Mouse (Mus musculus): ENCODE results near the gene Gfod2.

The Gfod2 gene

DNA sequence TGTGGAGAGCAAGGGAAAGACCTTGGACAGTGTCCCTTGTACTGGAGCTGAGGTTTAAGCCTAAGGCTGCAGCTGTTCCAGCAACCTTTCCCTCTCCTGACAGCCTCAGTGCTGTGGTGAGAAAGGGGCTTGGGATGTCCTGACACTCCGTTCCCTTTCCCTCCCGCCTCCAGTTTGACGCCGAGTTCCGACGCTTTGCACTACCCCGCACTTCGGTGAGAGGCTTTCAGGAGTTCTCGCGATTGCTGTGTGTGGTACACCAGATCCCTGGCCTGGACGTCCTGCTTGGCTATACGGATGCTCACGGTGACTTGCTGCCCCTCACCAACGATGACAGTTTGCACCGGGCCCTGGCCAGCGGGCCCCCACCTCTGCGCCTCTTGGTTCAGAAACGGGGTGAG lies 56.5 kb downstream of the Gfod2 start:
- peak; percentile 60 to 63 for DNase-seq

DNA sequence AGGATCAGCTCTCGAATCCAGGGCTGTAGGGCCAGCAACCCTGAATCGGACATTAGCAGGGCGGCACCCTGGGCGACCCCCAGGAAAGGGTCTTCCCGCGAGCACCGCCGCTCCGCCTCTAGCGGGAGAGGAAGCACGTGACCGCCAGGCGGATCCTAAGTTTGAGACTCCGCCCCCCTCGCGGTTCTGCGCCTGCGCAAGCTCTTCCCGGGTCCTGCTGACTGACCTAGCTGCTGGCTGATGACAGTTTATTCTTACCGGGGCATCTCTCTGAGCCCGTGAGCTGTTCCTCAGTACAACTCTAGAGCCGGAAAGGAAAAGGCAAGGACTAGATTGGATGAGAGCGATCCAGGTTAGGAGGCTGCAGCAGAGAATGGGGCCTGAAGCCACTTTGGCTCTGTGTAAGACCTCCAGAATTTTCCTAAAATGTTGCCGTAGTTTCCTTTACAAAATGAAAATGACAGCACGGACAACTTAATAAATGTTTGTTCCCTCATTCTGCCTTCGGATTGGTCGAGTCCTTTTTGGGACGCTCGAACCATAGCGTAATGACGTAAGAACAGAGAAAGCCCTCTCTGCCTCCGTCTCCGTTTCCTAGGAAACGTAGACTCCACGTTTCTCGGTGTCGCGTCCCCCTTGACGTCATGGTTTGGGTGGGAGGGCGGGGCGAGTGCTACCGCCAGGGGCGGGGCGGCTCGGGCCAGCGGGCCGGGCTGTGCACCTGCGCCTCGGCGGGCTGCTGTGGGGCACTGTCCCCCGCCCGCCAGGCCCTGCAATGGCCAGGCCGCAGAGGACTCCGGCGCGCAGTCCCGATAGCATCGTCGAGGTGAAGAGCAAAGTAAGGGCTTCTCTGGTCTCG lies 57.3 kb downstream of the Gfod2 start, which contains the start of the genes Acd and Pard6a:
Acd (minus strand) TSS at position 137 of the 859 bp plus-strand sequence.
Pard6a (plus strand) TSS at position 183 of the 859 bp plus-strand sequence.
- peak; percentile 97 to 98 for DNase-seq

GRCm38 (mm10) chr8:105700566-105700965 lies 57.9 kb downstream of the Gfod2 start:
- peak in 1 of 2 experiments; percentile 71 for DNase-seq

DNA sequence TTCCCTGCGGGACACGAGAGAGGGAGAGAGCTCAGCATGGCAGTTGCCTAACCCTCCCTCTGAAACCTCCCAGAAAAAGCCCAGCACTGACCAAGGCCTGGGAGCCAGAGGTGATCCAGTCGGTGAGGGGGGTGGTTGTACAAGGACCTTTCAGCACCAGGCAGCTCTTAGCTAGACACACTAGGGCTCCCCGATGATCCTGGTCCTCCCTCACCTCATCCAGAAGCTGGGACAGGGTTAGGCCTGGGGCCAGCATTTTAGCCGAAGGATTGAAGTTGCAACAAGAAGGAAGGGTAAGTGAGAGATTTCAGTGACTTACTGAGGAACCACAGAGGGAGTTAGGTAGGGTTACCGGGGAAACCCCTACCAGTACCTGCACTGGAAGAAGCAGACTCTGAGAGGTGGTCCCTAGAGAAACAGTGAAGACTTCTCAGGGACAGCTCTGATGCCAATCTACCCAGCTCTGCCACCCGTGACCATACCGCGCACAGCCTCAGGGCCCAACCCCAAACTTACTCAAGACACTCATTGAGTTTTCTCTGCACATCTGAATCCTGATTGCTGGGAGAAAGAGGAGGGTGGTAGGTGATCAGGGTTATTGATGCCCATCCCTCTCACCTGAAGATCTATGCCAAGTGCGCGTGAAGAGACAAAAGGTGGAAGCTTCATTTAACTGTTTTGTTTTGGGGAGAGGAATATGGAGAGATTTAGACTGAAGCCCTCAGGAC lies 58.8 kb downstream of the Gfod2 start:
- DNase-seq: no peak

GRCm38 (mm10) chr8:105698734-105699133 lies 59.7 kb downstream of the Gfod2 start:
- DNase-seq: no peak

- peak in 1 of 2 experiments; percentile 27 for DNase-seq
Observed at GRCm38 (mm10) chr8:105697196-105697780, 61.2 kb downstream of the Gfod2 start.

GRCm38 (mm10) chr8:105695080-105695780 lies 63.2 kb downstream of the Gfod2 start:
- peak; percentile 45 to 52 for DNase-seq

DNA sequence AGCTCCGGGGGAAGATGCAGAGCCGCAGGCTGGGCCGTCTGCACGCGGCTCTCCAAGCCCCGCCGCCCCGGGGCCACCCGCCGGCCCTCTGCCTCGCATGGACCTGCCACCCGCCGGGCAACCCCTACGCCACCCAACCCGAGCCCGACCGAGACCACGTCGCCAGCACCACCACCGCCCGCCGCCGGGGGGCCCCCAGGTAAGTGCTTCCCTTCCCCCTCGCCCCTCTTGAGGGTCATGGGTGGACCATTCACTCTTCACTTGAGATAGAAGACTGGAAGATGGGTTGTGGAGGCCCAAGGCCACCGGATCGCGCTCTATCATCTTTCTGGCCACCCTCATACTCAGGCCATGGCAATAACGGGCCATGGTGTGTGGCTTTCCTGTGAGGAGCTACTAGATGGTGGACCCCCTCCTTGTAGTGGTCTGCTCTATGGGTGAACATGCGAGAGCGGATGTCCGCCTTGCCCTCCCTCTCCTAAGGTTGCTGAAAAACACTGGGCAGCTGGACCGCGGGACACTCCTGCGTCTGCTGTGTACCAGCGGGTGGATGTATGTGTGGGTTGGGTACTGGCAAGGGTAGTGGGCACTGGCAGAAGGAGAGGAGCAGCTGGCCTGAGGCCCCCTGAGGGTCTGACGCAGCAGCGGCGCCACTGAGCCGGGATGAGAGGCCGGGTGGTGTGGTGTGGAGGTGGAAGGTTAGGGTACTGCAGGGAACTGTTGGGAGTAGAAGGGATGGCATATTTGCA lies 64.2 kb downstream of the Gfod2 start:
- peak; percentile 77 to 78 for DNase-seq

DNA sequence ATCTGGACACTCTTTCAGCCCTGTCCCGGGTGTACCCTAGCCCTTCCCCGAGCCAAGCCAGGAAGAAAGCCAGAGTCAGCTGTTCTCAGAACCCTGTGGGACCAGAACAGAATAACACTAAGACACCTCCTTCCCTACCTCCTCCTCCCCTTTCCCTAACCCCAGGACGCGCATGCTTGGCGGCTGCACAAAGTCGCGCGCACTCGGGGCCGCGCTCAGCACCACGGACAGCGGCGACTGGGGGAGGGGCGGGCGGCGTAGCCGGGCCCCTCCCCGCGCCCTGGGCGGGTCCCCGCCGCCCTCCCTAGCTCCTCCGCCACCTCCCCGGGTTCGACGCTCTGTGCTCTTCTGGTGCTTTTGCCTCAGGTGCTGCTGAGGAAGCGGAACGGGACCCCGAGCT lies 64.8 kb downstream of the Gfod2 start:
- DNase-seq: peak; percentile 90 to 94

DNA sequence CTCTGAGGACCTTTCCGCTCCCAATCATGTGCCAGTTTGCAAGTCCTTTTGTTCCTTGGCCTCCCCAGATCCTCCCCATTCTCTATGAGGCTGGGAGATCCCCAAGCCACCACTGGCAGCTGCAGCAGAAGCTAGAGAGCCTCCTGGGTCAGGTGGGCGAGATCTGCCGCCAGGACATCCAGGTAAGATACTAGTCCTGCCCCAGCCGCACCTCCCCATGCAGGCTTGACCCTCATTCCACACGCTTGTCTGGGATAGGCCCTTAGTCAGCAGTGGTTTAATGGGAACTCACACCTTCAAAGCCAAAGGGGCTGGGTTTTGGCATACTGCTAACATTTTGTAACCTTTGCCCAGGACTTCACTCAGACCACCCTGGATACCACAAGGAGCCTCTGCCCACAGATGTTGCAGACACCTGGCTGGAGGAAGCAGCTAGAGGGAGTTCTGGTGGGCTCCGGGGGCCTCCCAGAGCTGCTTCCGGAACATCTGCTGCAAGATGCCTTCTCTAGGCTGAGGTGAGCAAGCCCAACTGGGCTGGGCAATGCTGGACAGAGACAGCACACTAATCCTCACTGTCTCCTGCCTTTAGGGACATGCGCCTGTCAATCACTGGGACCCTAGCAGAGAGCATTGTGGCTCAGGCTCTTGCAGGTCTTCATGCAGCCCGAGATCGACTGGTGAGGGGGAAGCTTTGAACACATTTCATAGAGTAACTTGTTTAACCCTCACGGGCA lies 65.8 kb downstream of the Gfod2 start:
- peak in 1 of 2 experiments; percentile 22 for DNase-seq

- DNase-seq: no peak
Observed at GRCm38 (mm10) chr8:105690978-105691377, 67.5 kb downstream of the Gfod2 start.

- no peak for DNase-seq
Observed at GRCm38 (mm10) chr8:105689983-105690360, 68.5 kb downstream of the Gfod2 start.

DNA sequence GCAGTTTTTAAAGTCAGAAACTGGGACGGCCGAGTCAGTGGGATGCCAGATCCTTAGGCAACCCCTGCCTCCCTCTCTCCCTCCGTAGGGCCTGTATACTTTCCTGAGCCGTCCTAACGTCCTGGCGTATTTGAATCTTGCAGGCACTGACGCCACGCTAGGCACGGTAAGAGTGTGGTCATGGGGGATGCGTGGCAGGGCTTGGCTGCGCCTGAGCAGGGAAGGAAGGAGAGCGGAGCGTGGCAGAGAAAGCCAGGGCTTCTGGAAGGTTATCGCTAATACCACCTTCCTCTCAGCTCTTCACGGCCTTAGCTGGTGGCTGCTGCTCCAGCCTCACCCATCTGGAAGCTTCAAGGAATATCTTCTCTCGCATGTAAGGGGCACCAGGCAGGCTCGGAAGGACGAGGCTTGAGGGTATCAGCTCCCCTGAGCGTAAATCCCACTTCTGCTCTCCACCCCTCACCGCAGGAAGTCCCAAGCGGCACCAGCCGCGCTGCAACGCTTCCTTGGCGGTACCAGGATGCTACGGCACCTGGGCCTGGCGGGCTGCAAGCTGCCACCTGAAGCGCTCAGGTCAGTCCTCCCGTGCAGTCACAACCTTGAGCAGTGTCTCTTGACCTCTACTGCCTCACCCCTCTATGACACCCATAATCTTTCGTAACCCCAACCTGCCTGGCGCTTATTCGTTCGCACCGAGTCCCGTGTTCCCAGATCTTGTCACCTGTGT lies 69.0 kb downstream of the Gfod2 start:
- DNase-seq: no peak

- DNase-seq: no peak
Observed at GRCm38 (mm10) chr8:105688242-105688752, 70.2 kb downstream of the Gfod2 start.

DNA sequence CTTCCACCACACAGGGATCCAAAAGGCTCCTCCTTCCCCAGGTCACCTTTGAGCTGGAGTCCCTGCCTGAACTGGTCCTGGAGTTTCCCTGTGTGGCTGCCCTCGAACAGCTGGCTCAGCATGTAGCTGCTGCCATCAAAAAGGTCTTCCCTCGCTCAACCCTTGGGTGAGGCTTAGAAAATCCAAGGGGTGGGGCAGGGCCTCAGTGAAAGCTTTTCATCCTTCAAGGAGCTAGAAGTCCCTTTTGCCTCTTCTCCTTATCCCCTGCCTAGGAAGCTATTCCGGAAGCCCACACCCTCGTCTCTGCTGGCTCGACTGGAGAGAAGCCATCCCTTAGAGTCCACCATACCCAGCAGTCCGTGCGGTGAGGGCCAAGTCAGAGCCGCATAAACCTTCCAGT lies 71.0 kb downstream of the Gfod2 start:
- no peak for DNase-seq

- DNase-seq: no peak
Observed at GRCm38 (mm10) chr8:105686551-105686950, 71.9 kb downstream of the Gfod2 start.

GRCm38 (mm10) chr8:105685796-105686308 lies 72.6 kb downstream of the Gfod2 start, which contains the start of gene Carmil2:
Gene Carmil2, plus strand, starts transcription at chr8:105686274.
- DNase-seq: peak; percentile 60 to 73

- no peak for DNase-seq
Observed at GRCm38 (mm10) chr8:105685325-105685724, 73.1 kb downstream of the Gfod2 start.

- DNase-seq: no peak
Observed at GRCm38 (mm10) chr8:105677891-105678290, 80.6 kb downstream of the Gfod2 start.

Data from cerebellum, postnatal 25 days (tissue).